Mouse (Mus musculus) T-cell, adult 2 months (primary cell): Measurements from ENCODE around the gene Efcab7.

Experiments
- DNase-seq: peaks from one replicate; pipeline ENCODE4 v3.0.0; 2022; ENCODE audit warnings: low spot score

Efcab7 gene

DNA sequence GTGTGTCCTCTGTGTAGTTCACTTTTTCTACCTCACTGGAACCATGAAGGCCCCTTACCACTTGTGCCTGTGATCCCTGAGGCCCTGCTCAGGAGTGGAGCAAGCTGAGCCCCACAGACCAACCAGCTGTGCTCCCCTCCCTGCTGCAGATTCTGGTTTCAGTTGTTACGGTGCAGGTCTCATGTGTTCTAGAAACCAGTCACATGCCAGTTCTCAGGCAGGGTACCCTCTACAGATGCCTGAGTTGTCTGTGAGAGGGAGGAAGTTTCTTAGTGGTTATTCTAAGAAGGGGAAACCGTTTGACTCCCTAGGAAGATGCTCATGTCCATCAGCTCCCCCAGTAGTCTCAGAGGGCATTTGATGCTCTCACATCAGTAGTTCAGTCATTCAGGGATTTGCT is 115.6 kb downstream of the Efcab7 start:
- no peak for DNase-seq

GRCm38 (mm10) chr4:99945011-99945410 is 116.0 kb downstream of the Efcab7 start:
- DNase-seq: no peak

DNA sequence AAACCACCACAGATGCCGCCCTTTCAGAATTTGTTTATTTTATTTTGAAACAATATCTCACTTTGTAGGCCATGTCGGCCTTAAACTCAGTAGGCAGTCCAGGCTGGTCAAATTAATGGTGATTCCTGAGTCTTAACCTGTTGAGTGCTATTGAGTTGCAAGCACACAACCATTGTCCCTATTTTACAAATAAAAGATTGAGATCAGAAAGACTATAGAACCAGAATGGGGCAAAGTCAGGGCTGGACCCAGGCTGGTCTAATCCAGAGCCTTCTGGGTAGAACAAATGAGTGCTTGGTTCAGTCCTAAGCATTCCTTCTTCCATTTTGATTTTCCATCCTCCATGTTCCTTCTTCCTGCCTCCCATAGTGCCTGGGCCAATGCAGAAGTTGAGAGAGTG is 117.5 kb downstream of the Efcab7 start:
- DNase-seq: no peak

DNA sequence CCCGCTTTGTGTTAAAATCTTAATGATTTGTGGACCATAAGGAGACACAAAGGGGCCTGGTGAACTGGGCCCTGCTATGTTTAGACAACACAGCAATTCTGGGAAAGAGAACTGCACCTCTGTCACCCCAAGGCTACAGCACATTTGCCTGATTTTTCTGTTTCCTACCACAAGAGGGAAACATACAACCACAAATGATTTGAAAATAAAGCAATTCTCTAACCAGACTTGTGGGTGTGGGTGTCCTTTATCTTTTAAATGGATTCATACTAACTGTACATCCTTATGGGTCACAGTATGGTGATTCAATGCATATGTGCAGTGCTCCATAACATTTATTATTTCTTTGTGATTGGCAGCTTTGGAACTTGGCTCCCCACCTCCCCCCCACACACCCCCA is 118.2 kb downstream of the Efcab7 start:
- DNase-seq: no peak

GRCm38 (mm10) chr4:99947896-99948295 is 118.9 kb downstream of the Efcab7 start:
- DNase-seq: no peak

- no peak for DNase-seq
Observed at GRCm38 (mm10) chr4:99953904-99954303, 124.9 kb downstream of the Efcab7 start.

- DNase-seq: no peak
Observed at GRCm38 (mm10) chr4:99955396-99955795, 126.4 kb downstream of the Efcab7 start.

GRCm38 (mm10) chr4:99957186-99957585 is 128.2 kb downstream of the Efcab7 start:
- no peak for DNase-seq

- no peak for DNase-seq
Observed at GRCm38 (mm10) chr4:99958084-99958815, 129.3 kb downstream of the Efcab7 start.

DNA sequence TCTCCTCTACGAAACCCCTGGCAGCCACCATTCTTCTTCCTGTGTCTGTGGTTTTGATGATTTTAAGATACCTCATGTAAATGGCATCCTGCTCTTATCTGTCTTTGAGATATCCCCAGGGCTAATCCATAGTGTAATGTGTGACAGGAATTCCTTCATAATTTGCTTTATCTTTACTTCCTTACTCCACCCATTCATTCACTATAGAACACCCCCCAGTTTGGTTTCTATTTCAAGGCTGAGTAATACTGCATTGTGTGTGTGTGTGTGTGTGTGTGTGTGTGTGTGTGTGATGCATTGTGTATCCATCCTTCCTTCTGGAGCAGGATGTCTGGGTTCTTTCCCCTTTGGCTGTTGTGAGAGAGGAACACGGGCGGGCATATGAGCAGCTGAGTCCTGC is 130.3 kb downstream of the Efcab7 start:
- DNase-seq: no peak
